Mouse (Mus musculus) small intestine, adult 2 months (tissue): Measurements from ENCODE around the gene Szt2.

ENCODE experiments used
- CTCF ChIP-seq: fragments of 200-500 bp; IDR thresholded peaks from 2 replicates; pipeline ENCODE4 v1.5.1; 2012; ENCODE audit warnings: low read depth, mild to moderate bottlenecking, control low read depth, inconsistent platforms, low read length, moderate library complexity, mixed read lengths; ENCODE audit not compliant: insufficient replicate concordance, insufficient read length; ENCODE audit errors: extremely low read depth
- POLR2A ChIP-seq: fragments of 200-500 bp; IDR thresholded peaks from 2 replicates; pipeline ENCODE4 v1.6.1; 2012; ENCODE audit warnings: low read depth, mild to moderate bottlenecking, control low read depth, inconsistent platforms, low read length, moderate library complexity

GRCm38 (mm10) chr4:118375999-118376398, 33.1 kb downstream of the Szt2 start:
- TF ChIP-seq CTCF (no peak), POLR2A (no peak)
